Mouse (Mus musculus): ENCODE measurements around the gene Nkrf.

Nkrf gene

GRCm38 (mm10) chrX:36863766-36864608 lies 38.7 kb downstream of the Nkrf start:
- DNase-seq (ENCODE audit: low spot score in 2 of 2), result peak; percentile 83 to 88

GRCm38 (mm10) chrX:36852631-36853030 lies 50.1 kb downstream of the Nkrf start:
- DNase-seq (ENCODE audit: low spot score in 2 of 2), result no peak

- DNase-seq (ENCODE audit: low spot score in 2 of 2), result no peak
Observed at GRCm38 (mm10) chrX:36847152-36847551, 55.5 kb downstream of the Nkrf start.

GRCm38 (mm10) chrX:36843346-36843990 lies 59.2 kb downstream of the Nkrf start:
- no peak for DNase-seq (ENCODE audit: low spot score in 2 of 2)

GRCm38 (mm10) chrX:36841698-36842097 lies 61.0 kb downstream of the Nkrf start:
- DNase-seq (ENCODE audit: low spot score in 2 of 2), result no peak

- DNase-seq (ENCODE audit: low spot score in 2 of 2), result no peak
Observed at GRCm38 (mm10) chrX:36839391-36839790, 63.3 kb downstream of the Nkrf start.
